Mouse (Mus musculus) liver, embryonic 16.5 days (tissue): ENCODE measurements around the gene Ces1e. TPM values are rescaled to one million over a fixed set of nuclear protein-coding genes. Genes with fewer than 3 reads are reported as not detected.

Experiments used
- polyA plus RNA-seq: library from polyadenylated mRNA; unstranded; fragments of >200 nt; fragmentation: Nextera tagmentation; extraction: Ambion mirVana; gene quantifications from 2 replicates; pipeline ENCODE4 v1.2.1, GENCODE M21; 2015

The Ces1e gene
- polyA plus RNA-seq, 1 experiment from 2014 or later = 7.2 TPM

Other genes with a start within 250 kb of the Ces1e start
- not detected in 2 replicates for gene Ces1a, start 181.4 kb downstream of the Ces1e start, polyA plus RNA-seq
- gene Ces1b, start 149.6 kb downstream of the Ces1e start, polyA plus RNA-seq = not detected in 2 replicates
- 11.9 and 12.7 TPM in 2 replicates for gene Ces1c, start 98.3 kb downstream of the Ces1e start, polyA plus RNA-seq
- 45.9 and 53.7 TPM in 2 replicates for gene Ces1d, start 31.8 kb downstream of the Ces1e start, polyA plus RNA-seq
- gene Ces1f, start 50.1 kb upstream of the Ces1e start, polyA plus RNA-seq = 0.43 and 0.57 TPM in 2 replicates
- 3.7 and 3.8 TPM in 2 replicates for gene Ces1g, start 107.7 kb upstream of the Ces1e start, polyA plus RNA-seq
- not detected in 2 replicates for gene Ces1h, start 150.1 kb upstream of the Ces1e start, polyA plus RNA-seq